Mouse (Mus musculus) kidney, embryonic 15.5 days (tissue): ENCODE measurements around the gene Rgs16. TPM values are rescaled to one million over a fixed set of nuclear protein-coding genes. Genes with fewer than 3 reads are reported as not detected.

Experiments used
- polyA plus RNA-seq: library from polyadenylated mRNA; unstranded; fragments of >200 nt; fragmentation: Nextera tagmentation; extraction: Ambion mirVana; gene quantifications from 2 replicates; pipeline ENCODE4 v1.2.1, GENCODE M21; 2015

Gene Rgs16
- polyA plus RNA-seq, 1 experiment from 2014 or later, result 4.9 TPM

Other genes starting within 250 kb of the Rgs16 start
- gene Npl, start 190.3 kb upstream of the Rgs16 start, polyA plus RNA-seq, result 21.4 and 23.3 TPM in 2 replicates
- gene Rgs8, start 87.3 kb upstream of the Rgs16 start, polyA plus RNA-seq, result 0.10 and 0.14 TPM in 2 replicates
- gene Rnasel, start 9.1 kb downstream of the Rgs16 start, polyA plus RNA-seq, result 10.4 and 11.6 TPM in 2 replicates
- gene Rgsl1, start 103.8 kb downstream of the Rgs16 start, polyA plus RNA-seq, result not detected in 2 replicates
- gene Teddm1b, start 134.0 kb downstream of the Rgs16 start, polyA plus RNA-seq, result 0.37 and 0.47 TPM in 2 replicates
- not detected in 2 replicates for gene Teddm1a, start 151.4 kb downstream of the Rgs16 start, polyA plus RNA-seq
- 130 and 142 TPM in 2 replicates for gene Glul, start 159.6 kb downstream of the Rgs16 start, polyA plus RNA-seq
- 0.45 and 0.62 TPM in 2 replicates for gene Teddm2, start 159.9 kb downstream of the Rgs16 start, polyA plus RNA-seq